Comparison of ENCODE assay signal across 14 mouse cellular contexts in genomic region chr1:91044648-91045047, GRCm38 (mm10).
"Had no signal": no experiment of that assay in that cellular context is flagged by ENCODE, and none has a peak within 500 bp of the region (broad histone marks: within the 10 kb centered on the region; RNA-seq: fewer than 3 reads in every experiment).

No protein-coding gene starts in this region.

- H3K4me3 ChIP-seq: layer of hippocampus, adult 2 months; limb, embryonic 13.5 days; midbrain, embryonic 10.5 days; myocyte; neural tube, embryonic 15.5 days had no signal

- H3K9me3 ChIP-seq: limb, embryonic 13.5 days; midbrain, embryonic 10.5 days; neural tube, embryonic 15.5 days had no signal

- ATAC-seq: intestine, embryonic 16.5 days had no signal

- H3K27ac ChIP-seq: layer of hippocampus, adult 2 months; limb, embryonic 13.5 days; liver, embryonic 14.5 days; midbrain, embryonic 10.5 days; neural tube, embryonic 15.5 days had no signal

- H3K9ac ChIP-seq: limb, embryonic 13.5 days; liver, embryonic 14.5 days; neural tube, embryonic 15.5 days had no signal

- H3K36me3 ChIP-seq: limb, embryonic 13.5 days; midbrain, embryonic 10.5 days; neural tube, embryonic 15.5 days had no signal

- H3K4me2 ChIP-seq: limb, embryonic 13.5 days; neural tube, embryonic 15.5 days had no signal

- DNase-seq: kidney, adult 9 months; kidney, postnatal 10 days; kidney, postnatal 4 days; midbrain, embryonic 14.5 days; right cerebral cortex, postnatal 4 days; spleen, adult 18-20 months; thymus, postnatal 36 days had no signal

- H3K27me3 ChIP-seq: limb, embryonic 13.5 days; neural tube, embryonic 15.5 days had no signal
